Mouse (Mus musculus) forebrain, embryonic 11.5 days (tissue): ENCODE data around the gene Fcgrt. TPM values are rescaled to one million over a fixed set of nuclear protein-coding genes. Genes with fewer than 3 reads are reported as not detected.

ENCODE experiments used
- ATAC-seq: fragments of 200-750 bp; cut with Nextera tagmentation; replicated peaks from 2 replicates; pipeline ENCODE4 v1.8.0; 2017; ENCODE audit warnings: moderate TSS enrichment; ENCODE audit not compliant: low FRiP score
- DNase-seq: peaks from one replicate; pipeline ENCODE4 v3.0.0-alpha.2; 2017; ENCODE audit warnings: low spot score
- H3K27ac ChIP-seq: fragments of 300-500 bp; sonication (generic); 2 replicates; pipeline ENCODE4 v1.5.1; 2014; ENCODE audit warnings: low read depth, low read length
- H3K27me3 ChIP-seq: fragments of 300-500 bp; sonication (generic); 2 replicates; pipeline ENCODE4 v1.6.1; 2014; ENCODE audit warnings: mild to moderate bottlenecking, low read length, mixed read lengths; ENCODE audit not compliant: control insufficient read depth, insufficient read depth
- H3K36me3 ChIP-seq: fragments of 300-500 bp; sonication (generic); 2 replicates; pipeline ENCODE4 v1.6.1; 2014; ENCODE audit warnings: mild to moderate bottlenecking, low read length, moderate library complexity, mixed read lengths; ENCODE audit not compliant: control insufficient read depth, insufficient read depth
- H3K4me1 ChIP-seq: fragments of 300-500 bp; sonication (generic); replicated peaks from 2 replicates; pipeline ENCODE4 v1.6.1; 2014; ENCODE audit warnings: low read length, mixed read lengths; ENCODE audit not compliant: control insufficient read depth, insufficient read depth
- H3K4me2 ChIP-seq: fragments of 300-500 bp; sonication (generic); 2 replicates; pipeline ENCODE4 v1.6.1; 2014; ENCODE audit warnings: low read depth, mild to moderate bottlenecking, low read length, moderate library complexity, mixed read lengths; ENCODE audit not compliant: severe bottlenecking
- H3K4me3 ChIP-seq: fragments of 300-500 bp; sonication (generic); 2 replicates; pipeline ENCODE4 v1.5.1; 2014; ENCODE audit warnings: low read depth, low read length
- H3K9ac ChIP-seq: fragments of 300-500 bp; sonication (generic); 2 replicates; pipeline ENCODE4 v1.6.1; 2014; ENCODE audit warnings: low read length
- H3K9me3 ChIP-seq: fragments of 300-500 bp; sonication (generic); 2 replicates; pipeline ENCODE4 v1.6.1; 2016; ENCODE audit warnings: low read length, mixed read lengths; ENCODE audit not compliant: control insufficient read depth
- WGBS: fragments of 180-500 bp; shearing (Covaris S2); extraction: QIAGEN DNeasy Blood & Tissue Kit; methylation state at CpG from one replicate; pipeline ENCODE4 v1.1.7; 2014; 5-methylcytosine and 5-hydroxymethylcytosine counted together
- polyA plus RNA-seq: library from polyadenylated mRNA; unstranded; fragments of >200 nt; fragmentation: Nextera tagmentation; extraction: Ambion mirVana; gene quantifications from 2 replicates; pipeline ENCODE4 v1.2.1, GENCODE M21; 2014

Gene Fcgrt
- polyA plus RNA-seq, 1 experiment from 2014 or later = 7.1 TPM

DNA sequence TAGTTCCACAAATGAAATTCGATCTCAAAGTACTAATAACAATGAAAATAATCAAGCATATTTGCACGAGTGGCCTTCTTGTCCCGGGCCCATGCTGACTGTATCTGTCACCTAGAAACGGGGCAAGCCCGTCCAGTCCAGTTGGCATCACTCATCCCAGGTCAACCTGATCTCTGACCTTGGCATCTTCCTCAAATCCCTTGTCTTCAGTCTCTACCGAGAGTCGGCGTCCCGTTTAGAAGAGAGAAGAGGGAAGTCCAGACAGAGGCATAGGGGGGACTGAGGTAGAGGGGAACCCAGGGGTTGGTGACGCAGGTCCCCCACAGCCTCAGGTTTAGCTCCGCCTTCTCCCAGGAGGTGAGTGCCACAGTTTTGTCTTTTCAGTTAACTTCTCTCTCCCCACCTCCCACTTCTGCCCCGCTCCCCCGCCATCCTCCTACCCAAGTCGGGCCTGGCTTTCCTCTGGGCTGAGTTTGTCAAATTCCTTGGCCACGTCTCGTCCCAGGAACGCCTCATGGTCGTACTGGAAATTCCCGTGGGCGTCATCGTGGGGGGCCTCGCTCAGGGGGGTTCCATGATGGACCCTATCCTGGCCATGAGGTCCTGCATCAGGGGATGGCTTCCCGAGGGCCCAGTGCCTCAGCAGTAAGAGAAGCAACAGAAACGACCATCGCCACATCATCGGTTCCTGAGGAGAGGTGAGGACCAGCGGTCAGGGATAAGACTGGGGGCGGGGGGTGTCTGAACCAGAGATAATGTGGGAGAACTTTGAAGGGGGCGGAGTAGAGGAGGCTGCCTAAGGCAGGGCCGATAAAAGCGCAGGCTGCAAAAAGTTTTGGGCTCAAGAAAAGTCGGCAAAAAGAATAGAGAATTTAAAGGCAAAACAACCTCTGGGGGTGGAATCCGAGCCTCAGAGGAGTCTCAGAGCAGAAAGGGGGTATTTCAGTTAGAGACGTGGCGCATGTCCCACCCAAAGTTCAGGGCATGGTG, 12.4 kb downstream of the Fcgrt start:
- ATAC-seq (peak; percentile 44; the same call in 1 of the 2 replicates), DNase-seq (peak; percentile 65)
- H3K4me3 ChIP-seq = peak overlapping the region; percentile 46
- 16% methylated on average over 35 of the region's 35 CpGs for WGBS
- H3K4me1 ChIP-seq = peaks cover 3% of the 10 kb centered on the region; the same call in 1 of the 2 replicates
- no peak overlapping the region for H3K27ac ChIP-seq
- no peaks in the 10 kb centered on the region for H3K9me3 ChIP-seq
- H3K4me2 ChIP-seq = peak overlapping the region; percentile 64
- H3K27me3 ChIP-seq = no peaks in the 10 kb centered on the region
- peaks cover 5% of the 10 kb centered on the region; the same call in 1 of the 2 replicates for H3K36me3 ChIP-seq
- peak overlapping the region; percentile 58 for H3K9ac ChIP-seq

DNA sequence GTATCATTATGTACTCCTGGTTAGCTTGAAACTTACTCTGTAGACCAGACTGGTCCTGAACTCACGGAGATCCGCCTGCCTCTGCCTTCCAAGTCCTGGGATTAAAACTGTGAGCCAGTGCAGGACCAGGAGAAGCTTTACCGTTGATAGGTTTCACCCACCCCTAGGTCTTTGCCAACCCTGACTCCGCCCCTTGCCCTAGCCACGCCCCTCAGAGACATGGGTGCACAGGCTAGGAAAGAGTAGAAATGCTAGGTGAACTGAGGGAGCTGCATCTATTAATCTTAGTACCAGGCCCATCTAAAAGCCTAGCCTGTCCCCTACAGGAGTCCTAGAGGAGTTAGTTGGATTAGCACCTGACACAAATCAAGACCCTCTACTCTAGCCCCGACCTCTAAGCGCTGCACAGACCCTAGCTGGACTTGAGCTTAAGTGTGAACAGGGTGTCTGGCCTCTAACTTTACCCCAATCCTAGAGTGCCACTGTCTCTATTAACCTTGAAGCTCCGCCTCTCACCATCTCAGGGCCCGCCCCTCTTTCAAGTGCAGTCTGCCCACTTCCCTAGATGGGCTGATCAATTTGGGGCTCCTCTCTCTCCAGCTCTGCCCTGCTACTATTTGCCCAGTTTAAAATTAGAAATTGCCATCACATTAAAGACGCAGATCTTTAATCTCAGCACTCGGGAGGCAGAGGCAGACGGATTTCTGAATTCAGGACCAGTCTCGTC, 13.2 kb downstream of the Fcgrt start:
- Histone ChIP-seq H3K4me2 (no peak overlapping the region), H3K9ac (no peak overlapping the region), H3K4me1 (peaks cover 3% of the 10 kb centered on the region; the same call in 1 of the 2 replicates), H3K4me3 (no peak overlapping the region), H3K27ac (no peak overlapping the region), H3K27me3 (no peaks in the 10 kb centered on the region), H3K36me3 (peaks cover 9% of the 10 kb centered on the region), H3K9me3 (no peaks in the 10 kb centered on the region)
- DNase-seq (no peak), ATAC-seq (no peak)
- WGBS = 82% methylated on average over 13 of the region's 13 CpGs

GRCm38 (mm10) chr7:45088597-45088996, 15.1 kb downstream of the Fcgrt start:
- Histone ChIP-seq H3K36me3 (peaks cover 9% of the 10 kb centered on the region), H3K4me3 (no peak overlapping the region), H3K4me2 (no peak overlapping the region), H3K9ac (no peak overlapping the region), H3K4me1 (peaks cover 3% of the 10 kb centered on the region; the same call in 1 of the 2 replicates), H3K9me3 (no peaks in the 10 kb centered on the region), H3K27ac (no peak overlapping the region), H3K27me3 (no peaks in the 10 kb centered on the region)
- DNase-seq (no peak), ATAC-seq (no peak)
- WGBS = 95% methylated on average over 17 of the region's 17 CpGs

GRCm38 (mm10) chr7:45086084-45086483, 17.6 kb downstream of the Fcgrt start:
- H3K4me2 ChIP-seq = no peak overlapping the region
- no peak for DNase-seq
- no peaks in the 10 kb centered on the region for H3K27me3 ChIP-seq
- no peaks in the 10 kb centered on the region for H3K9me3 ChIP-seq
- H3K36me3 ChIP-seq = peaks cover 9% of the 10 kb centered on the region
- peaks cover 1% of the 10 kb centered on the region; the same call in 1 of the 2 replicates for H3K4me1 ChIP-seq
- H3K27ac ChIP-seq = no peak overlapping the region
- H3K4me3 ChIP-seq = no peak overlapping the region
- H3K9ac ChIP-seq = no peak overlapping the region
- ATAC-seq = no peak
- 78% methylated on average over 4 of the region's 4 CpGs for WGBS

- Histone ChIP-seq H3K4me3 (no peak overlapping the region), H3K27me3 (no peaks in the 10 kb centered on the region), H3K9ac (no peak overlapping the region), H3K4me1 (no peaks in the 10 kb centered on the region), H3K27ac (no peak overlapping the region), H3K9me3 (no peaks in the 10 kb centered on the region), H3K36me3 (peaks cover 9% of the 10 kb centered on the region), H3K4me2 (no peak overlapping the region)
- ATAC-seq = no peak
- 88% methylated on average over 22 of the region's 22 CpGs for WGBS
- no peak for DNase-seq
These were observed 20.3 kb downstream of the Fcgrt start for GRCm38 (mm10) chr7:45083300-45083890.

DNA sequence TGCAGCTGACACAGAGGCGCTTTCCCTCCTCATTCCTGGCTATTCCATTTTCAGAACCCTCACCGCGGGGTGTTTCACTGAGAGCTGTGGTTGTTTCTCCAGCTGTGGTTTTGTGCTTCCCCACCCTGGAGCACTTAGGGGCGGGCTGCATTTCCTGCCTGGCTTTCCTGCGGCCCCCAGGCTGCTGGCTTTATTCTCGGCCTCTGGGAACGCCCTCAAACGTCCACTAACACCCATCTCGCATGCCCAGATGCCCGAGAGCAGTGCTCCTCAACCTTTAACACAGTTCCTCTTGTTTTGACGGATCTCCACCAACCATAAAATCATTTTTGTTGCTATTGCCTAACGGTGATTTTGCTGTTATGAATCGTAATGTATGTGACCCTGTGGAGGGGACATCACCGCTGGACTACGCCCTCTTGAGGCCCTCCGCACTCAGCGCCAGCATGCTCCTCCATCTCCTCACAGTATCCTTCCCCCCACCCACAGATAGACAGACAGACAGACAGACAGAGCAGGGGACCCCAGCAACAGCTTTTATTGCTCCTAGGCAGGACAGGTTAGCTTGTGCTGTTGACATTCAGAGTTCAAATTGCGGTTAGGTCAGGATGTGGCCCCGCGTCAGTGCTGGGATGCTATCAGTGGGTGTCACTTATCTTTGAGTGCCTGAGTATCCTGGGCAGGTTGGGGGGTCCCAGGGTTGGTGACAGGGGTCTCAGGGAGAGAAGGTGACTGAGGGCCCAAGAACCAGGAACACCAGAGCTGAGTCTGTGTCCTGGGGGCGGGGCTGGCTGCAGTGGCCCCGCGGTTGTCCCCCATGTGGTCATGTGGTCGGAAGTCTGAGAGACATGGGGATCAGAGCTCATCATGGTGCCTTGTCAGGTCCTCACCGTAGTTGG, 21.0 kb downstream of the Fcgrt start:
- ATAC-seq = no peak
- Histone ChIP-seq H3K27me3 (no peaks in the 10 kb centered on the region), H3K4me1 (no peaks in the 10 kb centered on the region), H3K9ac (no peak overlapping the region), H3K4me2 (no peak overlapping the region), H3K36me3 (peaks cover 9% of the 10 kb centered on the region), H3K9me3 (no peaks in the 10 kb centered on the region), H3K27ac (no peak overlapping the region), H3K4me3 (no peak overlapping the region)
- WGBS = 78% methylated on average over 25 of the region's 25 CpGs
- DNase-seq = no peak

GRCm38 (mm10) chr7:45081016-45081415, 22.6 kb downstream of the Fcgrt start:
- H3K27ac ChIP-seq = no peak overlapping the region
- H3K4me1 ChIP-seq = no peaks in the 10 kb centered on the region
- H3K27me3 ChIP-seq = no peaks in the 10 kb centered on the region
- H3K4me3 ChIP-seq = no peak overlapping the region
- 50% methylated on average over 5 of the region's 5 CpGs for WGBS
- no peak for DNase-seq
- no peaks in the 10 kb centered on the region for H3K9me3 ChIP-seq
- peaks cover 1% of the 10 kb centered on the region for H3K36me3 ChIP-seq
- ATAC-seq = no peak
- no peak overlapping the region for H3K9ac ChIP-seq
- H3K4me2 ChIP-seq = no peak overlapping the region
